ENCODE assay signal across 23 mouse cellular contexts in the genomic region with DNA sequence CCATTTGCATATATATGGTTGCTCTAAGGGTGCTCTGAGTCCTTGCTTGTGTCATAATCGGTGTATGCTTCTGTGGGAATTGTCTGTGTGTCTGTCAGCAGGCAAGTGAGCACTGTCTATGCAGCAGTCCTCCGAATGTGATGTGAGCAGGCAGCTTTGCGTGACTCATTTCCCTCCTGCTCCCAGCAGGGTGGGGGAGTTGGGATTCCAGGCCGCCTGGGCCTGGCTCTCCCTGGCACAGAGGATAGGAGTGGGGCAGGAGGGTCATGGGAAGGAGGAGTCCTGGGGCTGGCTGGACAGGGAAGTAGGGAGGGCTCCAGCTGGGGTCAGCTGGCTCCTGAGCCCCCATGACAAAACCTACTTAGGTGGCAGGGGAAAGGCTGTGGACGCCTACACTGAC. TPM values are rescaled to one million over a fixed set of nuclear protein-coding genes. Genes with fewer than 3 reads are reported as not detected.
DNase-seq lines count a peak whose midpoint lies in the region; ATAC-seq and TF ChIP-seq lines count a peak whose summit lies in the region.
"Had no signal": no experiment of that assay in that cellular context is flagged by ENCODE, and none has a peak within 500 bp of the region (broad histone marks: within the 10 kb centered on the region; RNA-seq: fewer than 3 reads in every experiment).

No protein-coding gene starts in this region.

- POLR2A ChIA-PET in Patski (lab: Charles Lee), result no interaction called here

- CTCF ChIA-PET in Patski (lab: Charles Lee), result interaction anchor here (1.5 to 2.6 kb wide), 2 partner anchors 12 to 19 kb away, joined by 4 to 17 read pairs; no protein-coding TSS in a partner anchor

- H3K27ac ChIP-seq in kidney, embryonic 14.5 days (ENCODE audit: low read depth, low read length), result no peak overlapping the region
- H3K27ac ChIP-seq: gastrocnemius, adult 2 months; hindbrain, embryonic 14.5 days; limb, embryonic 15.5 days; midbrain, embryonic 13.5 days; neural tube, embryonic 15.5 days had no signal

- H3K36me3 ChIP-seq in kidney, embryonic 14.5 days (ENCODE audit: control insufficient read depth, insufficient read depth, low read length), result no peaks in the 10 kb centered on the region
- H3K36me3 ChIP-seq: G1E; limb, embryonic 15.5 days; neural tube, embryonic 15.5 days had no signal

- peaks cover 9% of the 10 kb centered on the region; the same call in 1 of the 2 replicates for H3K27me3 ChIP-seq in kidney, embryonic 14.5 days (ENCODE audit: control insufficient read depth, insufficient read depth, low read length)
- no peaks in the 10 kb centered on the region for H3K27me3 ChIP-seq in Patski
- H3K27me3 ChIP-seq: neural tube, embryonic 15.5 days had no signal

- no peak overlapping the region for H3K4me3 ChIP-seq in kidney, embryonic 14.5 days (ENCODE audit: low read length)
- H3K4me3 ChIP-seq: erythroblast, embryonic 14.5 days; gastrocnemius, adult 2 months; limb, embryonic 15.5 days; midbrain, embryonic 13.5 days; myocyte; neural tube, embryonic 15.5 days had no signal

- WGBS in kidney, embryonic 14.5 days, result 47% methylated on average over 5 of the region's 5 CpGs

- no peak for TF ChIP-seq CTCF in Patski (IDR thresholded peaks at IDR 0.05)

- in situ Hi-C loops in Patski (cut with MboI; ENCODE audit: low pct_unique_long_range_greater_than_20kb), result no loop called here

- no peak overlapping the region for H3K4me2 ChIP-seq in kidney, embryonic 14.5 days (replicated peaks; ENCODE audit: low read depth, low read length)
- H3K4me2 ChIP-seq: hindbrain, embryonic 14.5 days; limb, embryonic 15.5 days; midbrain, embryonic 13.5 days; neural tube, embryonic 15.5 days had no signal

- ATAC-seq in kidney, embryonic 14.5 days (ENCODE audit: low FRiP score, low TSS enrichment), result peak; percentile 32; the same call in 1 of the 2 replicates
- ATAC-seq in Patski, result peak; percentile 76
- ATAC-seq: forebrain, embryonic 16.5 days; intestine, embryonic 16.5 days; midbrain, embryonic 13.5 days had no signal

- H3K9me3 ChIP-seq in kidney, embryonic 14.5 days (ENCODE audit: control insufficient read depth, low read length), result no peaks in the 10 kb centered on the region
- H3K9me3 ChIP-seq: G1E; limb, embryonic 15.5 days; midbrain, embryonic 13.5 days; neural tube, embryonic 15.5 days had no signal

- no peak overlapping the region for H3K9ac ChIP-seq in kidney, embryonic 14.5 days (ENCODE audit: low read depth, low read length)
- H3K9ac ChIP-seq: hindbrain, embryonic 14.5 days; limb, embryonic 15.5 days; midbrain, embryonic 13.5 days; neural tube, embryonic 15.5 days had no signal

- no peak for DNase-seq in kidney, postnatal 36 days
- DNase-seq in left cerebral cortex, postnatal 25 days (ENCODE audit: low spot score in 2 of 2), result peak; percentile 40 to 73
- no peak for DNase-seq in left cerebral cortex, postnatal 10 days (ENCODE audit: extremely low spot score in 1 of 2, low spot score in 2 of 2)
- peak; percentile 83 for DNase-seq in 3T3-L1 (ENCODE audit: low read depth, low spot score)
- no peak for DNase-seq in Patski (ENCODE audit: low read depth, low spot score)
- no peak for DNase-seq in embryo, embryonic 10.5 days (ENCODE audit: low spot score)
- no peak for DNase-seq in lung, postnatal 36 days
- DNase-seq: adrenal gland, postnatal 10 days; cerebellum, adult 11-12 months; gastrocnemius, adult 2 months; heart, adult 11 months; lung, adult 2 months; thymus, postnatal 36 days had no signal

- peaks cover 40% of the 10 kb centered on the region for H3K4me1 ChIP-seq in kidney, embryonic 14.5 days (ENCODE audit: control insufficient read depth, insufficient read depth, low read length)

- intact Hi-C loops in left cerebral cortex, postnatal 25 days (cut with DNase I), result no loop called here
- intact Hi-C loops in left cerebral cortex, postnatal 10 days (cut with DNase I), result no loop called here

RNA-seq across cellular contexts. Expression of gene Crb2, which starts 8.4 kb away (rescaled TPM):
- 2.2 and 3.2 TPM in 2 replicates for polyA plus RNA-seq in kidney, embryonic 14.5 days (2014; fragmentation: Nextera tagmentation; extraction: Ambion mirVana)
- total RNA-seq in left cerebral cortex, postnatal 25 days (2021), result 1 to 10 TPM; 3.1 to 3.9 TPM
- 1 to 10 TPM; 5.4 to 7.0 TPM for total RNA-seq in left cerebral cortex, postnatal 10 days (2021)
- polyA plus RNA-seq in Patski (2021), result 0.37 TPM
- total RNA-seq: gastrocnemius, adult 2 months had no signal
- polyA plus RNA-seq: erythroblast, embryonic 14.5 days; G1E; myocyte had no signal

Comparison
In these comparisons a context has a peak if more than half of its experiments do, and no peak if none do; other contexts are left out.
1. DNase-seq: peak in left cerebral cortex, postnatal 25 days (2 of 2) and 3T3-L1 (single experiment); none in kidney, postnatal 36 days (0 of 2), left cerebral cortex, postnatal 10 days (0 of 2), Patski (single experiment), embryo, embryonic 10.5 days (single experiment) and lung, postnatal 36 days (single experiment).